8 mouse cellular contexts compared by ENCODE assay signal in genomic region chr8:111732004-111732403, GRCm38 (mm10). TPM values are rescaled to one million over a fixed set of nuclear protein-coding genes. Genes with fewer than 3 reads are reported as not detected.
DNase-seq lines count a peak whose midpoint lies in the region; ATAC-seq lines count a peak whose summit lies in the region.

No protein-coding gene starts in this region.

- WGBS in hindbrain, embryonic 15.5 days, result under 1% methylated on average over 29 of the region's 41 CpGs

- peaks cover 86% of the 10 kb centered on the region for H3K4me1 ChIP-seq in hindbrain, embryonic 15.5 days (replicated peaks)

- peak overlapping the region; percentile 60 for H3K9ac ChIP-seq in hindbrain, embryonic 15.5 days

- H3K4me2 ChIP-seq in hindbrain, embryonic 15.5 days, result peak overlapping the region; percentile 72

- DNase-seq in WW6 (ENCODE audit: low read depth, low spot score), result peak; percentile 61
- DNase-seq in cerebellum, postnatal 4 days (ENCODE audit: low spot score in 2 of 2), result peak; percentile 91 to 95
- DNase-seq in frontal cortex, postnatal 36 days (ENCODE audit: low spot score in 2 of 2), result peak; percentile 96 to 97
- DNase-seq in layer of hippocampus, postnatal 36 days, result peak; percentile 95
- peak; percentile 97 for DNase-seq in lung, postnatal 25 days (ENCODE audit: low spot score)
- peak; percentile 97 for DNase-seq in retina, embryonic 14.5 days (ENCODE audit: low spot score)
- DNase-seq in thymus, postnatal 36 days, result peak; percentile 74 to 77

- no peaks in the 10 kb centered on the region for H3K27me3 ChIP-seq in hindbrain, embryonic 15.5 days

- H3K27ac ChIP-seq in hindbrain, embryonic 15.5 days (replicated peaks), result peak overlapping the region; percentile 81

- no peaks in the 10 kb centered on the region for H3K9me3 ChIP-seq in hindbrain, embryonic 15.5 days

- H3K4me3 ChIP-seq in hindbrain, embryonic 15.5 days, result peak overlapping the region; percentile 52

- no peaks in the 10 kb centered on the region for H3K36me3 ChIP-seq in hindbrain, embryonic 15.5 days

- peak; percentile 95 for ATAC-seq in hindbrain, embryonic 15.5 days (ENCODE audit: low FRiP score, low read depth)

RNA-seq across cellular contexts. Expression of gene Bcar1, which starts 11.6 kb away (rescaled TPM):
- 46.5 and 54.2 TPM in 2 replicates for polyA plus RNA-seq in hindbrain, embryonic 15.5 days (2015; fragmentation: Nextera tagmentation; extraction: Ambion mirVana)
- 10 to 100 TPM; 62.2 to 69.7 TPM for total RNA-seq in layer of hippocampus, postnatal 36 days (2021)

RNA-seq across cellular contexts. Expression of gene Ctrb1, which starts 41.2 kb away (rescaled TPM):
- 1.00 and 1.9 TPM in 2 replicates for polyA plus RNA-seq in hindbrain, embryonic 15.5 days (2015; fragmentation: Nextera tagmentation; extraction: Ambion mirVana)
- not detected for total RNA-seq in layer of hippocampus, postnatal 36 days (2021)

Comparison
In these comparisons a context has a peak if more than half of its experiments do, and no peak if none do; other contexts are left out.
1. Peak in every context shown above with its lines: DNase-seq, ATAC-seq, H3K4me3 ChIP-seq and H3K27ac ChIP-seq.